Mouse (Mus musculus): ENCODE measurements at regions not wholly inside any gene's neighbourhood (a gene's known extent, or its start where the extent isn't known, plus 50 kb on each side); places are given as distances from the start of the nearest gene placed in this dataset.

GRCm38 (mm10) chr17:68161107-68161506, 112.5 kb upstream of the L3mbtl4 start:
- 85% methylated on average over 2 of the region's 2 CpGs for WGBS
- peaks cover 11% of the 10 kb centered on the region for H3K4me1 ChIP-seq (ENCODE audit: control insufficient read depth, insufficient read depth, low read length)
- no peak overlapping the region for H3K27ac ChIP-seq (ENCODE audit: insufficient read depth, low read length)
- DNase-seq: no peak
- no peak for TF ChIP-seq CTCF (IDR thresholded peaks at IDR 0.05; ENCODE audit: borderline replicate concordance, insufficient read depth, low read depth, low read length)
- TF ChIP-seq POLR2A (IDR thresholded peaks at IDR 0.05; ENCODE audit: borderline replicate concordance, insufficient read depth, low read length): no peak
- H3K27me3 ChIP-seq (ENCODE audit: control insufficient read depth, insufficient read depth, low read length): no peaks in the 10 kb centered on the region
- no peak overlapping the region for H3K4me3 ChIP-seq (replicated peaks; ENCODE audit: insufficient read depth, low read depth, low read length)

GRCm38 (mm10) chr17:68163545-68163944, 110.1 kb upstream of the L3mbtl4 start:
- TF ChIP-seq CTCF (IDR thresholded peaks at IDR 0.05; ENCODE audit: borderline replicate concordance, insufficient read depth, low read depth, low read length) (no peak), POLR2A (IDR thresholded peaks at IDR 0.05; ENCODE audit: borderline replicate concordance, insufficient read depth, low read length) (no peak)
- WGBS: 62% methylated on average over 4 of the region's 4 CpGs
- Histone ChIP-seq H3K4me3 (replicated peaks; ENCODE audit: insufficient read depth, low read depth, low read length) (no peak overlapping the region), H3K27ac (ENCODE audit: insufficient read depth, low read length) (no peak overlapping the region), H3K4me1 (ENCODE audit: control insufficient read depth, insufficient read depth, low read length) (peaks cover 3% of the 10 kb centered on the region), H3K27me3 (ENCODE audit: control insufficient read depth, insufficient read depth, low read length) (no peaks in the 10 kb centered on the region)
- DNase-seq: no peak

GRCm38 (mm10) chr17:68164666-68165065, 108.9 kb upstream of the L3mbtl4 start:
- Histone ChIP-seq H3K4me1 (ENCODE audit: control insufficient read depth, insufficient read depth, low read length) (no peaks in the 10 kb centered on the region), H3K4me3 (replicated peaks; ENCODE audit: insufficient read depth, low read depth, low read length) (no peak overlapping the region), H3K27ac (ENCODE audit: insufficient read depth, low read length) (no peak overlapping the region), H3K27me3 (ENCODE audit: control insufficient read depth, insufficient read depth, low read length) (no peaks in the 10 kb centered on the region)
- no peak for TF ChIP-seq CTCF (IDR thresholded peaks at IDR 0.05; ENCODE audit: borderline replicate concordance, insufficient read depth, low read depth, low read length)
- no peak for TF ChIP-seq POLR2A (IDR thresholded peaks at IDR 0.05; ENCODE audit: borderline replicate concordance, insufficient read depth, low read length)
- DNase-seq: no peak
- WGBS: 73% methylated on average over 2 of the region's 2 CpGs

GRCm38 (mm10) chr17:68165171-68165825, 108.3 kb upstream of the L3mbtl4 start:
- Histone ChIP-seq H3K4me3 (replicated peaks; ENCODE audit: insufficient read depth, low read depth, low read length) (no peak overlapping the region), H3K27ac (ENCODE audit: insufficient read depth, low read length) (no peak overlapping the region), H3K27me3 (ENCODE audit: control insufficient read depth, insufficient read depth, low read length) (no peaks in the 10 kb centered on the region), H3K4me1 (ENCODE audit: control insufficient read depth, insufficient read depth, low read length) (no peaks in the 10 kb centered on the region)
- DNase-seq: no peak
- WGBS: 53% methylated on average over 15 of the region's 15 CpGs
- no peak for TF ChIP-seq POLR2A (IDR thresholded peaks at IDR 0.05; ENCODE audit: borderline replicate concordance, insufficient read depth, low read length)
- no peak for TF ChIP-seq CTCF (IDR thresholded peaks at IDR 0.05; ENCODE audit: borderline replicate concordance, insufficient read depth, low read depth, low read length)

GRCm38 (mm10) chr17:68166397-68166796, 107.2 kb upstream of the L3mbtl4 start:
- peak; percentile 9 to 10 for DNase-seq
- Histone ChIP-seq H3K4me1 (ENCODE audit: control insufficient read depth, insufficient read depth, low read length) (no peaks in the 10 kb centered on the region), H3K27ac (ENCODE audit: insufficient read depth, low read length) (no peak overlapping the region), H3K27me3 (ENCODE audit: control insufficient read depth, insufficient read depth, low read length) (no peaks in the 10 kb centered on the region), H3K4me3 (replicated peaks; ENCODE audit: insufficient read depth, low read depth, low read length) (no peak overlapping the region)
- TF ChIP-seq POLR2A (IDR thresholded peaks at IDR 0.05; ENCODE audit: borderline replicate concordance, insufficient read depth, low read length): no peak
- TF ChIP-seq CTCF (IDR thresholded peaks at IDR 0.05; ENCODE audit: borderline replicate concordance, insufficient read depth, low read depth, low read length): peak; percentile 36; the same call in 1 of the 2 replicates
- 66% methylated on average over 4 of the region's 4 CpGs for WGBS

DNA sequence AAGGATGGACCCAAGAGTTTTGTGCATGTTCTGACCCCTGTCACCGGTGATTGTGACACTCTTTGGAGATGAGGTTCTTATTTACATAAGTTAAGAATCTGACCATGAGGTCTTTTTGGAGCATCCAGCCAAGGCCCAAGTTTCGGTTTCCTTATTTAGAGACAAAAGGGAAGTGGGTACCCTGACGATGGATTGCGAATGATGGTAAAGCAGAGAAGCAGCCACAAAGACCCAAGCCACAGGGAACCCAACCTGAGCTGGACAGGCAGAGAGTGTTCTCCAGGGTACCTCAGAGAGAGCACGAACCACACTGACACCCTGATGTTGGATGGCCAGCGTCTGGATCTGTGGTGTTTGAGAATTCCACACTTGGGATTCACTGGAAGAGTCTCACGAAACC, 100.8 kb upstream of the L3mbtl4 start:
- Histone ChIP-seq H3K4me3 (replicated peaks; ENCODE audit: insufficient read depth, low read depth, low read length) (no peak overlapping the region), H3K27me3 (ENCODE audit: control insufficient read depth, insufficient read depth, low read length) (no peaks in the 10 kb centered on the region), H3K27ac (ENCODE audit: insufficient read depth, low read length) (no peak overlapping the region), H3K4me1 (ENCODE audit: control insufficient read depth, insufficient read depth, low read length) (no peaks in the 10 kb centered on the region)
- no peak for DNase-seq
- TF ChIP-seq CTCF (IDR thresholded peaks at IDR 0.05; ENCODE audit: borderline replicate concordance, insufficient read depth, low read depth, low read length): no peak
- no peak for TF ChIP-seq POLR2A (IDR thresholded peaks at IDR 0.05; ENCODE audit: borderline replicate concordance, insufficient read depth, low read length)
- 92% methylated on average over 7 of the region's 7 CpGs for WGBS

DNA sequence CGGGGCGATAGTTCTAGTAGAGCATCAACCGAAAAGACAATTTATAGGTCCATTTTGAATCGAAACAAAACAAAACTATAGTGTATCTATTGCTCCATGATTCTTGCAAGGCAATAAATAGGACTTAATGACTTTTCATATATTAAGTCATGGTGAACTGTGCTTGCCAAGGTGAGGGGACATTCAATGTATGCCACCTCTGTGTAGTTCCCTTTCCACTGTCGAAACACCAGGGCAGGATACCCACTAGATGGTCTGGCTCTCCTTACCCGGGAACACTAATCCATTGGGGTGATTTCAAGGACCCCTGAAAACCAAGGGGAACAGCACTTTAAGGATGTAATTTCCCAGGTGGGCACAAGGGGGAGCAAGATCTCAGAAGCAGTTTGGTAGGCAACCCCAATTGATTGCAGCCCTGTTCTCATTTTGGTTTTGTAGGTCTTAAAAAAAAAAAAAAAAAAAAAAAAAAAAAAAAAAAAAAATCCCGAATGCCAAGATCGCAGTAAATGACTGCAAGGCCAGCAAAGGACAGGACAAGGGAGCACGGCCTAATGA, 96.9 kb upstream of the L3mbtl4 start:
- no peaks in the 10 kb centered on the region for H3K4me1 ChIP-seq (ENCODE audit: control insufficient read depth, insufficient read depth, low read length)
- no peak overlapping the region for H3K27ac ChIP-seq (ENCODE audit: insufficient read depth, low read length)
- peak; percentile 35 to 49 for DNase-seq
- H3K4me3 ChIP-seq (replicated peaks; ENCODE audit: insufficient read depth, low read depth, low read length): no peak overlapping the region
- H3K27me3 ChIP-seq (ENCODE audit: control insufficient read depth, insufficient read depth, low read length): no peaks in the 10 kb centered on the region
- TF ChIP-seq CTCF (IDR thresholded peaks at IDR 0.05; ENCODE audit: borderline replicate concordance, insufficient read depth, low read depth, low read length): peak; percentile 62; the same call in 1 of the 2 replicates
- TF ChIP-seq POLR2A (IDR thresholded peaks at IDR 0.05; ENCODE audit: borderline replicate concordance, insufficient read depth, low read length): no peak
- WGBS: 53% methylated on average over 9 of the region's 9 CpGs

DNA sequence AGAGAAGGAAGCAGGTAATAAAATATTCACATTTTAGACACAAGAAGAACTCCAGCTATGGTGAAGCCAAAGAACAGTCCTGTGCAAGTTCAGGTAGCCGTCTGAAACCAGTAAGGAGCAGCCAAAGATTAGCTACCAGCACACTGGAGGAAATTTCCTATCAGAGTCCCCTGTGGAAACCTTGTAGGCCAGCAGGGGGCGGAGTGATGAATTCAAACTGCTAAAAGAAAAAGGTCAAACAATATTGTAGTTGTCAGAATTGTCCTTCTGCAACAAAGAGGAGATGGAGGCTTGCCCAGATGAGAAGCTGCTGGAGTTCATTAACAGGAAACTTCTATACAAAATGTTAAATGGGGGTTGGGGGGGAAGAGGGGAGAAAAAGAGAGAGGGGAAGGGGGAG, 95.8 kb upstream of the L3mbtl4 start:
- Histone ChIP-seq H3K27me3 (ENCODE audit: control insufficient read depth, insufficient read depth, low read length) (no peaks in the 10 kb centered on the region), H3K27ac (ENCODE audit: insufficient read depth, low read length) (no peak overlapping the region), H3K4me1 (ENCODE audit: control insufficient read depth, insufficient read depth, low read length) (no peaks in the 10 kb centered on the region), H3K4me3 (replicated peaks; ENCODE audit: insufficient read depth, low read depth, low read length) (no peak overlapping the region)
- 28% methylated on average over 2 of the region's 2 CpGs for WGBS
- DNase-seq: peak; percentile 14 to 24
- no peak for TF ChIP-seq POLR2A (IDR thresholded peaks at IDR 0.05; ENCODE audit: borderline replicate concordance, insufficient read depth, low read length)
- TF ChIP-seq CTCF (IDR thresholded peaks at IDR 0.05; ENCODE audit: borderline replicate concordance, insufficient read depth, low read depth, low read length): no peak

Measured in cerebellum, adult 2 months (tissue).